Mouse (Mus musculus): Measurements from ENCODE around the gene Ptgr1. TPM values are rescaled to one million over a fixed set of nuclear protein-coding genes. Genes with fewer than 3 reads are reported as not detected.

The Ptgr1 gene
- total and polyA plus RNA-seq, 2 experiments = 1.4 to 4.1 TPM

- peaks cover 5% of the 10 kb centered on the region; the same call in 1 of the 2 replicates for H3K4me1 ChIP-seq (ENCODE audit: control insufficient read depth, insufficient read depth, low read length)
- no peak overlapping the region for H3K27ac ChIP-seq (replicated peaks; ENCODE audit: insufficient read depth, low read depth, low read length)
- peaks cover 24% of the 10 kb centered on the region for H3K79me2 ChIP-seq (ENCODE audit: control insufficient read depth, insufficient read depth, low read length)
- H3K27me3 ChIP-seq (ENCODE audit: control insufficient read depth, insufficient read depth, low read length) = no peaks in the 10 kb centered on the region
- H3K4me3 ChIP-seq (ENCODE audit: insufficient read depth, low read depth, low read length) = no peak overlapping the region
- TF ChIP-seq POLR2A (IDR thresholded peaks at IDR 0.05; ENCODE audit: extremely low read depth, insufficient read depth, low read length) (no peak), CTCF (IDR thresholded peaks at IDR 0.05; ENCODE audit: low read depth, low read length) (no peak)
- no peak for DNase-seq (ENCODE audit: extremely low read depth, low read depth, low spot score)
- WGBS = 57% methylated on average over 3 of the region's 3 CpGs
- no peak overlapping the region for H3K9ac ChIP-seq (ENCODE audit: low read depth, low read length)
- H3K36me3 ChIP-seq (ENCODE audit: control insufficient read depth, insufficient read depth, low read length) = peaks cover 35% of the 10 kb centered on the region
Measured at GRCm38 (mm10) chr4:59015181-59015580, 28.3 kb upstream of the Ptgr1 start.

- no peak overlapping the region for H3K9ac ChIP-seq (ENCODE audit: low read depth, low read length)
- TF ChIP-seq POLR2A (IDR thresholded peaks at IDR 0.05; ENCODE audit: extremely low read depth, insufficient read depth, low read length) (no peak), CTCF (IDR thresholded peaks at IDR 0.05; ENCODE audit: low read depth, low read length) (no peak)
- peaks cover 39% of the 10 kb centered on the region for H3K79me2 ChIP-seq (ENCODE audit: control insufficient read depth, insufficient read depth, low read length)
- H3K27ac ChIP-seq (replicated peaks; ENCODE audit: insufficient read depth, low read depth, low read length) = no peak overlapping the region
- H3K4me3 ChIP-seq (ENCODE audit: insufficient read depth, low read depth, low read length) = no peak overlapping the region
- no peaks in the 10 kb centered on the region for H3K27me3 ChIP-seq (ENCODE audit: control insufficient read depth, insufficient read depth, low read length)
- H3K4me1 ChIP-seq (ENCODE audit: control insufficient read depth, insufficient read depth, low read length) = peaks cover 25% of the 10 kb centered on the region
- 39% methylated on average over 3 of the region's 3 CpGs for WGBS
- DNase-seq (ENCODE audit: extremely low read depth, low read depth, low spot score) = peak; percentile 33
- H3K36me3 ChIP-seq (ENCODE audit: control insufficient read depth, insufficient read depth, low read length) = peaks cover 10% of the 10 kb centered on the region; the same call in 1 of the 2 replicates
Measured at GRCm38 (mm10) chr4:59011446-59011845, 24.5 kb upstream of the Ptgr1 start.

GRCm38 (mm10) chr4:59009696-59010095, 22.8 kb upstream of the Ptgr1 start:
- H3K4me3 ChIP-seq (ENCODE audit: insufficient read depth, low read depth, low read length) = no peak overlapping the region
- H3K27ac ChIP-seq (replicated peaks; ENCODE audit: insufficient read depth, low read depth, low read length) = no peak overlapping the region
- H3K9ac ChIP-seq (ENCODE audit: low read depth, low read length) = no peak overlapping the region
- DNase-seq (ENCODE audit: extremely low read depth, low read depth, low spot score) = no peak
- TF ChIP-seq POLR2A (IDR thresholded peaks at IDR 0.05; ENCODE audit: extremely low read depth, insufficient read depth, low read length) (no peak), CTCF (IDR thresholded peaks at IDR 0.05; ENCODE audit: low read depth, low read length) (no peak)
- peaks cover 7% of the 10 kb centered on the region; the same call in 1 of the 2 replicates for H3K36me3 ChIP-seq (ENCODE audit: control insufficient read depth, insufficient read depth, low read length)
- peaks cover 43% of the 10 kb centered on the region for H3K79me2 ChIP-seq (ENCODE audit: control insufficient read depth, insufficient read depth, low read length)
- 35% methylated on average over 4 of the region's 4 CpGs for WGBS
- no peaks in the 10 kb centered on the region for H3K27me3 ChIP-seq (ENCODE audit: control insufficient read depth, insufficient read depth, low read length)
- H3K4me1 ChIP-seq (ENCODE audit: control insufficient read depth, insufficient read depth, low read length) = peaks cover 36% of the 10 kb centered on the region

GRCm38 (mm10) chr4:59009186-59009585, 22.3 kb upstream of the Ptgr1 start:
- WGBS = 80% methylated on average over 7 of the region's 7 CpGs

GRCm38 (mm10) chr4:59007974-59008373, 21.1 kb upstream of the Ptgr1 start:
- Histone ChIP-seq H3K4me1 (ENCODE audit: control insufficient read depth, insufficient read depth, low read length) (peaks cover 38% of the 10 kb centered on the region), H3K27ac (replicated peaks; ENCODE audit: insufficient read depth, low read depth, low read length) (no peak overlapping the region), H3K4me3 (ENCODE audit: insufficient read depth, low read depth, low read length) (no peak overlapping the region), H3K79me2 (ENCODE audit: control insufficient read depth, insufficient read depth, low read length) (peaks cover 48% of the 10 kb centered on the region), H3K36me3 (ENCODE audit: control insufficient read depth, insufficient read depth, low read length) (no peaks in the 10 kb centered on the region), H3K27me3 (ENCODE audit: control insufficient read depth, insufficient read depth, low read length) (no peaks in the 10 kb centered on the region), H3K9ac (ENCODE audit: low read depth, low read length) (no peak overlapping the region)
- DNase-seq (ENCODE audit: extremely low read depth, low read depth, low spot score) = no peak
- no peak for TF ChIP-seq CTCF (IDR thresholded peaks at IDR 0.05; ENCODE audit: low read depth, low read length)
- no peak for TF ChIP-seq POLR2A (IDR thresholded peaks at IDR 0.05; ENCODE audit: extremely low read depth, insufficient read depth, low read length)
- 83% methylated on average over 5 of the region's 5 CpGs for WGBS

More at GRCm38 (mm10) chr4:59009186-59009585, 22.3 kb upstream of the Ptgr1 start:
- TF ChIP-seq POLR2A (IDR thresholded peaks at IDR 0.05; ENCODE audit: extremely low read depth, insufficient read depth, low read length) = no peak
- no peak for TF ChIP-seq CTCF (IDR thresholded peaks at IDR 0.05; ENCODE audit: low read depth, low read length)
- Histone ChIP-seq H3K4me3 (ENCODE audit: insufficient read depth, low read depth, low read length) (no peak overlapping the region), H3K79me2 (ENCODE audit: control insufficient read depth, insufficient read depth, low read length) (peaks cover 48% of the 10 kb centered on the region), H3K27me3 (ENCODE audit: control insufficient read depth, insufficient read depth, low read length) (no peaks in the 10 kb centered on the region), H3K27ac (replicated peaks; ENCODE audit: insufficient read depth, low read depth, low read length) (0 out of 2 replicates have a peak overlapping the region, but pooled peaks have one; percentile 0), H3K9ac (ENCODE audit: low read depth, low read length) (no peak overlapping the region), H3K4me1 (ENCODE audit: control insufficient read depth, insufficient read depth, low read length) (peaks cover 38% of the 10 kb centered on the region), H3K36me3 (ENCODE audit: control insufficient read depth, insufficient read depth, low read length) (peaks cover 5% of the 10 kb centered on the region; the same call in 1 of the 2 replicates)
- DNase-seq (ENCODE audit: extremely low read depth, low read depth, low spot score) = peak; percentile 24

GRCm38 (mm10) chr4:59007016-59007415, 20.1 kb upstream of the Ptgr1 start:
- TF ChIP-seq POLR2A (IDR thresholded peaks at IDR 0.05; ENCODE audit: extremely low read depth, insufficient read depth, low read length) = no peak
- no peak for TF ChIP-seq CTCF (IDR thresholded peaks at IDR 0.05; ENCODE audit: low read depth, low read length)
- DNase-seq (ENCODE audit: extremely low read depth, low read depth, low spot score) = peak; percentile 37
- peaks cover 43% of the 10 kb centered on the region for H3K79me2 ChIP-seq (ENCODE audit: control insufficient read depth, insufficient read depth, low read length)
- H3K4me1 ChIP-seq (ENCODE audit: control insufficient read depth, insufficient read depth, low read length) = peaks cover 40% of the 10 kb centered on the region
- no peak overlapping the region for H3K4me3 ChIP-seq (ENCODE audit: insufficient read depth, low read depth, low read length)
- no peaks in the 10 kb centered on the region for H3K36me3 ChIP-seq (ENCODE audit: control insufficient read depth, insufficient read depth, low read length)
- H3K9ac ChIP-seq (ENCODE audit: low read depth, low read length) = no peak overlapping the region; the same call in 1 of the 2 replicates
- 32% methylated on average over 6 of the region's 6 CpGs for WGBS
- no peak overlapping the region for H3K27ac ChIP-seq (replicated peaks; ENCODE audit: insufficient read depth, low read depth, low read length)
- H3K27me3 ChIP-seq (ENCODE audit: control insufficient read depth, insufficient read depth, low read length) = no peaks in the 10 kb centered on the region

All from liver, adult 2 months (tissue).